Mouse (Mus musculus): ENCODE results near the gene Fbxl8. TPM values are rescaled to one million over a fixed set of nuclear protein-coding genes. Genes with fewer than 3 reads are reported as not detected.

Fbxl8 gene
- polyA plus RNA-seq, 1 experiment = 16.0 TPM

GRCm38 (mm10) chr8:105275387-105275786, 10.9 kb downstream of the Fbxl8 start:
- 24% methylated on average over 11 of the region's 11 CpGs for WGBS
- H3K27me3 ChIP-seq (ENCODE audit: control insufficient read depth, insufficient read depth, low read length) = peaks cover 16% of the 10 kb centered on the region
- H3K4me1 ChIP-seq (ENCODE audit: control insufficient read depth, insufficient read depth, insufficient read length) = peaks cover 17% of the 10 kb centered on the region
- no peak overlapping the region for H3K4me3 ChIP-seq (ENCODE audit: extremely low read depth, insufficient read depth, insufficient read length)
- no peak for DNase-seq (ENCODE audit: low read depth in 1 of 2, low spot score in 2 of 2)
- no peak overlapping the region for H3K27ac ChIP-seq (ENCODE audit: insufficient read depth, low read length)
- H3K36me3 ChIP-seq (ENCODE audit: control insufficient read depth, insufficient read depth, low read length) = no peaks in the 10 kb centered on the region
- no peak for TF ChIP-seq POLR2A (IDR thresholded peaks at IDR 0.05; ENCODE audit: low read depth, low read length)
- TF ChIP-seq CTCF (IDR thresholded peaks at IDR 0.05; ENCODE audit: extremely low read depth, insufficient read depth, insufficient read length, insufficient replicate concordance) = no peak

GRCm38 (mm10) chr8:105275840-105276239, 11.4 kb downstream of the Fbxl8 start, which contains the start of gene Nol3:
Gene Nol3, plus strand, starts transcription at chr8:105276140.
- no peak for DNase-seq (ENCODE audit: low read depth in 1 of 2, low spot score in 2 of 2)
- Histone ChIP-seq H3K27me3 (ENCODE audit: control insufficient read depth, insufficient read depth, low read length) (peaks cover 16% of the 10 kb centered on the region), H3K36me3 (ENCODE audit: control insufficient read depth, insufficient read depth, low read length) (no peaks in the 10 kb centered on the region), H3K4me3 (ENCODE audit: extremely low read depth, insufficient read depth, insufficient read length) (peak within 1 kb of the TSS; percentile 41; the same call in 1 of the 2 replicates), H3K27ac (ENCODE audit: insufficient read depth, low read length) (no peak within 1 kb of the TSS), H3K4me1 (ENCODE audit: control insufficient read depth, insufficient read depth, insufficient read length) (peaks cover 14% of the 10 kb centered on the region)
- TF ChIP-seq CTCF (IDR thresholded peaks at IDR 0.05; ENCODE audit: extremely low read depth, insufficient read depth, insufficient read length, insufficient replicate concordance) (no peak), POLR2A (IDR thresholded peaks at IDR 0.05; ENCODE audit: low read depth, low read length) (no peak)
- 13% methylated on average over 10 of the region's 10 CpGs for WGBS

- Histone ChIP-seq H3K4me3 (ENCODE audit: extremely low read depth, insufficient read depth, insufficient read length) (peak overlapping the region; percentile 41; the same call in 1 of the 2 replicates), H3K27me3 (ENCODE audit: control insufficient read depth, insufficient read depth, low read length) (peaks cover 16% of the 10 kb centered on the region), H3K27ac (ENCODE audit: insufficient read depth, low read length) (no peak overlapping the region), H3K4me1 (ENCODE audit: control insufficient read depth, insufficient read depth, insufficient read length) (peaks cover 14% of the 10 kb centered on the region), H3K36me3 (ENCODE audit: control insufficient read depth, insufficient read depth, low read length) (no peaks in the 10 kb centered on the region)
- DNase-seq (ENCODE audit: low read depth in 1 of 2, low spot score in 2 of 2) = no peak
- TF ChIP-seq CTCF (IDR thresholded peaks at IDR 0.05; ENCODE audit: extremely low read depth, insufficient read depth, insufficient read length, insufficient replicate concordance) (no peak), POLR2A (IDR thresholded peaks at IDR 0.05; ENCODE audit: low read depth, low read length) (no peak)
- 7% methylated on average over 30 of the region's 30 CpGs for WGBS
Observed at GRCm38 (mm10) chr8:105276292-105277120, 12.1 kb downstream of the Fbxl8 start.

- Histone ChIP-seq H3K4me1 (ENCODE audit: control insufficient read depth, insufficient read depth, insufficient read length) (peaks cover 14% of the 10 kb centered on the region), H3K27ac (ENCODE audit: insufficient read depth, low read length) (no peak overlapping the region), H3K36me3 (ENCODE audit: control insufficient read depth, insufficient read depth, low read length) (no peaks in the 10 kb centered on the region), H3K4me3 (ENCODE audit: extremely low read depth, insufficient read depth, insufficient read length) (peak overlapping the region; percentile 12; the same call in 1 of the 2 replicates), H3K27me3 (ENCODE audit: control insufficient read depth, insufficient read depth, low read length) (peaks cover 15% of the 10 kb centered on the region)
- DNase-seq (ENCODE audit: low read depth in 1 of 2, low spot score in 2 of 2) = peak in 1 of 2 experiments; percentile 33
- TF ChIP-seq POLR2A (IDR thresholded peaks at IDR 0.05; ENCODE audit: low read depth, low read length) (no peak), CTCF (IDR thresholded peaks at IDR 0.05; ENCODE audit: extremely low read depth, insufficient read depth, insufficient read length, insufficient replicate concordance) (no peak; the same call in 1 of the 2 replicates)
- 5% methylated on average over 28 of the region's 28 CpGs for WGBS
Observed at GRCm38 (mm10) chr8:105278911-105279334, 14.5 kb downstream of the Fbxl8 start.

GRCm38 (mm10) chr8:105280567-105280966, 16.1 kb downstream of the Fbxl8 start:
- H3K27ac ChIP-seq (ENCODE audit: insufficient read depth, low read length) = no peak overlapping the region
- H3K36me3 ChIP-seq (ENCODE audit: control insufficient read depth, insufficient read depth, low read length) = no peaks in the 10 kb centered on the region
- H3K4me1 ChIP-seq (ENCODE audit: control insufficient read depth, insufficient read depth, insufficient read length) = peaks cover 14% of the 10 kb centered on the region
- peaks cover 12% of the 10 kb centered on the region for H3K27me3 ChIP-seq (ENCODE audit: control insufficient read depth, insufficient read depth, low read length)
- no peak for TF ChIP-seq POLR2A (IDR thresholded peaks at IDR 0.05; ENCODE audit: low read depth, low read length)
- no peak for TF ChIP-seq CTCF (IDR thresholded peaks at IDR 0.05; ENCODE audit: extremely low read depth, insufficient read depth, insufficient read length, insufficient replicate concordance)
- DNase-seq (ENCODE audit: low read depth in 1 of 2, low spot score in 2 of 2) = no peak
- 43% methylated on average over 3 of the region's 3 CpGs for WGBS
- no peak overlapping the region for H3K4me3 ChIP-seq (ENCODE audit: extremely low read depth, insufficient read depth, insufficient read length)

- 93% methylated on average over 12 of the region's 12 CpGs for WGBS
- 0 out of 2 replicates have a peak, but pooled peaks cover 2% of the 10 kb centered on the region for H3K27me3 ChIP-seq (ENCODE audit: control insufficient read depth, insufficient read depth, low read length)
- H3K4me3 ChIP-seq (ENCODE audit: extremely low read depth, insufficient read depth, insufficient read length) = no peak overlapping the region
- H3K27ac ChIP-seq (ENCODE audit: insufficient read depth, low read length) = no peak overlapping the region
- peaks cover 7% of the 10 kb centered on the region for H3K4me1 ChIP-seq (ENCODE audit: control insufficient read depth, insufficient read depth, insufficient read length)
- no peaks in the 10 kb centered on the region for H3K36me3 ChIP-seq (ENCODE audit: control insufficient read depth, insufficient read depth, low read length)
- DNase-seq (ENCODE audit: low read depth in 1 of 2, low spot score in 2 of 2) = no peak
- TF ChIP-seq CTCF (IDR thresholded peaks at IDR 0.05; ENCODE audit: extremely low read depth, insufficient read depth, insufficient read length, insufficient replicate concordance) = no peak
- no peak for TF ChIP-seq POLR2A (IDR thresholded peaks at IDR 0.05; ENCODE audit: low read depth, low read length)
Observed at GRCm38 (mm10) chr8:105281821-105282220, 17.4 kb downstream of the Fbxl8 start.

GRCm38 (mm10) chr8:105282239-105282638, 17.8 kb downstream of the Fbxl8 start:
- DNase-seq (ENCODE audit: low read depth in 1 of 2, low spot score in 2 of 2) = no peak
- H3K4me1 ChIP-seq (ENCODE audit: control insufficient read depth, insufficient read depth, insufficient read length) = peaks cover 7% of the 10 kb centered on the region
- no peaks in the 10 kb centered on the region for H3K27me3 ChIP-seq (ENCODE audit: control insufficient read depth, insufficient read depth, low read length)
- WGBS = 81% methylated on average over 4 of the region's 4 CpGs
- no peaks in the 10 kb centered on the region for H3K36me3 ChIP-seq (ENCODE audit: control insufficient read depth, insufficient read depth, low read length)
- no peak overlapping the region for H3K27ac ChIP-seq (ENCODE audit: insufficient read depth, low read length)
- H3K4me3 ChIP-seq (ENCODE audit: extremely low read depth, insufficient read depth, insufficient read length) = no peak overlapping the region
- TF ChIP-seq CTCF (IDR thresholded peaks at IDR 0.05; ENCODE audit: extremely low read depth, insufficient read depth, insufficient read length, insufficient replicate concordance) (no peak), POLR2A (IDR thresholded peaks at IDR 0.05; ENCODE audit: low read depth, low read length) (no peak)
